Mouse (Mus musculus) kidney, adult 9 months (tissue): ENCODE data around the gene Myl9.
A peak's percentile ranks its signal among the peaks of the same experiment; 100 is the strongest.

Experiments
- DNase-seq: peaks from one replicate; pipeline ENCODE4 v3.0.0; 2022

Myl9 gene

GRCm38 (mm10) chr2:156774738-156775454, at the start of gene Myl9:
Gene Myl9, plus strand, starts transcription at chr2:156775420.
- peak; percentile 30 for DNase-seq

GRCm38 (mm10) chr2:156726344-156726743, 48.9 kb upstream of the Myl9 start:
- no peak for DNase-seq

- DNase-seq: no peak
Measured at GRCm38 (mm10) chr2:156726878-156727277, 48.3 kb upstream of the Myl9 start.

- no peak for DNase-seq
Measured at GRCm38 (mm10) chr2:156729537-156730469, 45.4 kb upstream of the Myl9 start.

GRCm38 (mm10) chr2:156730501-156730921, 44.7 kb upstream of the Myl9 start:
- DNase-seq: no peak

GRCm38 (mm10) chr2:156731592-156731991, 43.6 kb upstream of the Myl9 start:
- DNase-seq: no peak

- DNase-seq: peak; percentile 93
Measured at GRCm38 (mm10) chr2:156732109-156732508, 43.1 kb upstream of the Myl9 start.

GRCm38 (mm10) chr2:156735761-156736335, 39.4 kb upstream of the Myl9 start:
- DNase-seq: no peak

- DNase-seq: no peak
Measured at GRCm38 (mm10) chr2:156736846-156737245, 38.4 kb upstream of the Myl9 start.

- DNase-seq: no peak
Measured at GRCm38 (mm10) chr2:156737976-156738375, 37.2 kb upstream of the Myl9 start.

- no peak for DNase-seq
Measured at GRCm38 (mm10) chr2:156741265-156741664, 34.0 kb upstream of the Myl9 start.

GRCm38 (mm10) chr2:156741998-156742397, 33.2 kb upstream of the Myl9 start:
- no peak for DNase-seq

- DNase-seq: no peak
Measured at GRCm38 (mm10) chr2:156743248-156743647, 32.0 kb upstream of the Myl9 start.

GRCm38 (mm10) chr2:156744414-156744813, 30.8 kb upstream of the Myl9 start:
- DNase-seq: no peak

- no peak for DNase-seq
Measured at GRCm38 (mm10) chr2:156747315-156747714, 27.9 kb upstream of the Myl9 start.

GRCm38 (mm10) chr2:156749687-156750086, 25.5 kb upstream of the Myl9 start:
- DNase-seq: no peak

GRCm38 (mm10) chr2:156756937-156757336, 18.3 kb upstream of the Myl9 start:
- DNase-seq: no peak

GRCm38 (mm10) chr2:156760843-156761505, 14.2 kb upstream of the Myl9 start:
- no peak for DNase-seq

GRCm38 (mm10) chr2:156761521-156762278, 13.5 kb upstream of the Myl9 start:
- DNase-seq: no peak

GRCm38 (mm10) chr2:156762499-156762898, 12.7 kb upstream of the Myl9 start:
- no peak for DNase-seq

- DNase-seq: peak; percentile 63
Measured at GRCm38 (mm10) chr2:156763101-156763500, 12.1 kb upstream of the Myl9 start.

- no peak for DNase-seq
Measured at GRCm38 (mm10) chr2:156764022-156764421, 11.2 kb upstream of the Myl9 start.
